Mouse (Mus musculus) embryonic fibroblast, embryonic 13.5 days (primary cell): ENCODE data around the gene Fmo5.

Experiments
- CTCF ChIP-seq: IDR thresholded peaks from 2 replicates; pipeline ENCODE4 v1.5.1; 2011; ENCODE audit warnings: mild to moderate bottlenecking, control low read depth, low read length, moderate library complexity, borderline replicate concordance; ENCODE audit not compliant: insufficient read depth
- POLR2A ChIP-seq: IDR thresholded peaks from 2 replicates; pipeline ENCODE4 v1.6.1; 2011; ENCODE audit warnings: low read depth, mild to moderate bottlenecking, control low read depth, low read length, moderate library complexity

DNA sequence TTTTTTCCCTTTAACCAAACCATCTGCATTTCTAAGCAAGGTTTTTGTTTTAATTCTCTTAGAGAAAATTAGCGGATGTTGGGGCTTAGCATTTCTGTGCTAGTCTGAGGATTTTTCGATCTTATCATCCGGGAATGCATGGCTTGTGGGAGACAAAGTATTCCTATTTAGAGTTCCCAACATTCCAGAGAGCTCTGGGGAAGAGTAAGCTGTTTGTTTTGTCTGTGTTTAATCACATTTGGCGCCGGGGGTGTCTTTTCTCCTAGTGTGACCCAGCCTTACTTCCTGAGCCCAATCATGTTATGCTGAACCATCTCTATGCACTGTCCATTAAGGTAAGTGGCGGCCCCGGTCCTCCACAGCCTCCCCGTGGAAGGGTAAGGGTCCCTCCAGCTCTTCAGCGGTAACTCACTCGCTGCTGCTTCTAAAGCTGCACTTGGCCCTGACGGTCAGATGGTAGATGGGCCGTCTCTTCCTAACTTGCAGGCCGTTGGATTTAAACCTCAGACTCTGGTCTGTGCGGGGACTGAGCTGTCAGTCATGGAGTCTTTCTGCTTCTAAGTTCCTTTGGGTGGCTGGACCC is 38.6 kb downstream of the Fmo5 start:
- TF ChIP-seq POLR2A (no peak), CTCF (no peak)
